Mouse (Mus musculus) brown adipose tissue, adult 24 weeks (tissue): ENCODE data around the gene Sema3e. TPM values are rescaled to one million over a fixed set of nuclear protein-coding genes. Genes with fewer than 3 reads are reported as not detected.

Source experiments
- H3K27ac ChIP-seq: fragments of 200-500 bp; replicated peaks from 2 replicates; pipeline ENCODE4 v1.5.1; 2012; ENCODE audit warnings: low read depth, mild to moderate bottlenecking, low read length
- H3K4me1 ChIP-seq: fragments of 200-500 bp; 2 replicates; pipeline ENCODE4 v1.6.1; 2012; ENCODE audit warnings: low read length, mixed read lengths; ENCODE audit not compliant: control insufficient read depth, insufficient read depth, insufficient read length
- H3K4me3 ChIP-seq: fragments of 200-500 bp; 2 replicates; pipeline ENCODE4 v1.5.1; 2012; ENCODE audit warnings: low read depth, mild to moderate bottlenecking, low read length, moderate library complexity; ENCODE audit not compliant: insufficient read depth
- polyA plus RNA-seq: library from polyadenylated mRNA; stranded (reverse); fragments of >200 nt; gene quantifications from 2 replicates; pipeline ENCODE4 v1.2.4, GENCODE M21; 2012; ENCODE audit not compliant: missing spikeins, insufficient read depth, insufficient read length

The Sema3e gene
- polyA plus RNA-seq, 1 experiment = 0.36 TPM

GRCm38 (mm10) chr5:14111401-14111800 lies 86.3 kb downstream of the Sema3e start:
- no peak overlapping the region for H3K4me3 ChIP-seq
- H3K4me1 ChIP-seq = no peaks in the 10 kb centered on the region
- H3K27ac ChIP-seq = no peak overlapping the region

GRCm38 (mm10) chr5:14121902-14122301 lies 96.8 kb downstream of the Sema3e start:
- no peaks in the 10 kb centered on the region for H3K4me1 ChIP-seq
- no peak overlapping the region for H3K27ac ChIP-seq

GRCm38 (mm10) chr5:14126591-14126990 lies 101.5 kb downstream of the Sema3e start:
- H3K4me1 ChIP-seq = no peaks in the 10 kb centered on the region

More at GRCm38 (mm10) chr5:14121902-14122301, 96.8 kb downstream of the Sema3e start:
- H3K4me3 ChIP-seq = no peak overlapping the region

GRCm38 (mm10) chr5:14135929-14136328 lies 110.9 kb downstream of the Sema3e start:
- no peaks in the 10 kb centered on the region for H3K4me1 ChIP-seq
- H3K27ac ChIP-seq = no peak overlapping the region
- H3K4me3 ChIP-seq = no peak overlapping the region

More at GRCm38 (mm10) chr5:14126591-14126990, 101.5 kb downstream of the Sema3e start:
- H3K4me3 ChIP-seq = no peak overlapping the region
- no peak overlapping the region for H3K27ac ChIP-seq

- Histone ChIP-seq H3K27ac (no peak overlapping the region), H3K4me3 (no peak overlapping the region), H3K4me1 (no peaks in the 10 kb centered on the region)
These were observed 113.6 kb downstream of the Sema3e start for GRCm38 (mm10) chr5:14138725-14139124.

- Histone ChIP-seq H3K4me1 (no peaks in the 10 kb centered on the region), H3K4me3 (no peak overlapping the region), H3K27ac (no peak overlapping the region)
These were observed 137.5 kb downstream of the Sema3e start for GRCm38 (mm10) chr5:14162579-14162978.

GRCm38 (mm10) chr5:14163280-14163679 lies 138.2 kb downstream of the Sema3e start:
- no peak overlapping the region for H3K4me3 ChIP-seq
- no peaks in the 10 kb centered on the region for H3K4me1 ChIP-seq
- H3K27ac ChIP-seq = no peak overlapping the region

GRCm38 (mm10) chr5:14167776-14168175 lies 142.7 kb downstream of the Sema3e start:
- no peak overlapping the region for H3K4me3 ChIP-seq
- H3K4me1 ChIP-seq = no peaks in the 10 kb centered on the region
- no peak overlapping the region for H3K27ac ChIP-seq

- H3K4me1 ChIP-seq = no peaks in the 10 kb centered on the region
- H3K4me3 ChIP-seq = no peak overlapping the region
- H3K27ac ChIP-seq = no peak overlapping the region
These were observed 148.5 kb downstream of the Sema3e start for GRCm38 (mm10) chr5:14173355-14174183.

GRCm38 (mm10) chr5:14180571-14180970 lies 155.5 kb downstream of the Sema3e start:
- H3K4me1 ChIP-seq = no peaks in the 10 kb centered on the region
- no peak overlapping the region for H3K27ac ChIP-seq
- H3K4me3 ChIP-seq = no peak overlapping the region

GRCm38 (mm10) chr5:14182156-14182555 lies 157.1 kb downstream of the Sema3e start:
- Histone ChIP-seq H3K4me1 (no peaks in the 10 kb centered on the region), H3K27ac (no peak overlapping the region), H3K4me3 (no peak overlapping the region)

- H3K27ac ChIP-seq = no peak overlapping the region
- no peak overlapping the region for H3K4me3 ChIP-seq
- no peaks in the 10 kb centered on the region for H3K4me1 ChIP-seq
These were observed 170.2 kb downstream of the Sema3e start for GRCm38 (mm10) chr5:14195172-14195819.

- Histone ChIP-seq H3K4me1 (no peaks in the 10 kb centered on the region), H3K27ac (no peak overlapping the region), H3K4me3 (no peak overlapping the region)
These were observed 173.4 kb downstream of the Sema3e start for GRCm38 (mm10) chr5:14198344-14199040.

- Histone ChIP-seq H3K27ac (no peak overlapping the region), H3K4me1 (no peaks in the 10 kb centered on the region), H3K4me3 (no peak overlapping the region)
These were observed 181.7 kb downstream of the Sema3e start for GRCm38 (mm10) chr5:14206794-14207193.

- Histone ChIP-seq H3K4me3 (no peak overlapping the region), H3K27ac (no peak overlapping the region), H3K4me1 (no peaks in the 10 kb centered on the region)
These were observed 184.9 kb downstream of the Sema3e start for GRCm38 (mm10) chr5:14209962-14210361.
